Mouse (Mus musculus): ENCODE results near the gene Phtf2. TPM values are rescaled to one million over a fixed set of nuclear protein-coding genes. Genes with fewer than 3 reads are reported as not detected.

Gene Phtf2
- total RNA-seq, 1 experiment: 44.9 TPM

- DNase-seq (ENCODE audit: low read depth, low spot score): no peak
- H3K27ac ChIP-seq (ENCODE audit: insufficient read depth, low read depth, low read length, poor library complexity, severe bottlenecking): no peak overlapping the region
- TF ChIP-seq MAFK (IDR thresholded peaks at IDR 0.05; ENCODE audit: insufficient read depth, low read depth, low read length): no peak
- TF ChIP-seq CHD2 (IDR thresholded peaks at IDR 0.05; ENCODE audit: low read depth, low read length): no peak
- TF ChIP-seq ZC3H11A (IDR thresholded peaks at IDR 0.05; ENCODE audit: borderline replicate concordance, low read depth, low read length): no peak
- no peak for TF ChIP-seq ZNF384 (IDR thresholded peaks at IDR 0.05; ENCODE audit: low read depth, low read length)
- TF ChIP-seq HCFC1 (IDR thresholded peaks at IDR 0.05; ENCODE audit: borderline replicate concordance, insufficient read depth, low read length): no peak
- H3K36me3 ChIP-seq (ENCODE audit: control insufficient read depth, insufficient read depth, low read length, poor library complexity, severe bottlenecking): no peaks in the 10 kb centered on the region
- no peak overlapping the region for H3K9ac ChIP-seq (ENCODE audit: insufficient read depth, low read depth, low read length, poor library complexity, severe bottlenecking)
- no peaks in the 10 kb centered on the region for H3K9me3 ChIP-seq (ENCODE audit: control insufficient read depth, insufficient read depth, low read depth, low read length)
- H3K4me3 ChIP-seq (ENCODE audit: insufficient read depth in 1 of 2, low read depth in 1 of 2, low read length in 2 of 2, poor library complexity in 1 of 2, severe bottlenecking in 1 of 2): no peak overlapping the region
- peaks cover 2% of the 10 kb centered on the region in 2 experiments; a peak in 1 of 4 replicates for H3K4me1 ChIP-seq (ENCODE audit: control insufficient read depth in 2 of 2, insufficient read depth in 2 of 2, low read length in 2 of 2, poor library complexity in 1 of 2)
- in situ Hi-C loops (cut with MboI; ENCODE audit: low sequenced_read_pairs in 2 of 2, unreplicated experiment in 2 of 2): no loop called here
Measured at GRCm38 (mm10) chr5:20749535-20749934, 132.4 kb downstream of the Phtf2 start.

DNA sequence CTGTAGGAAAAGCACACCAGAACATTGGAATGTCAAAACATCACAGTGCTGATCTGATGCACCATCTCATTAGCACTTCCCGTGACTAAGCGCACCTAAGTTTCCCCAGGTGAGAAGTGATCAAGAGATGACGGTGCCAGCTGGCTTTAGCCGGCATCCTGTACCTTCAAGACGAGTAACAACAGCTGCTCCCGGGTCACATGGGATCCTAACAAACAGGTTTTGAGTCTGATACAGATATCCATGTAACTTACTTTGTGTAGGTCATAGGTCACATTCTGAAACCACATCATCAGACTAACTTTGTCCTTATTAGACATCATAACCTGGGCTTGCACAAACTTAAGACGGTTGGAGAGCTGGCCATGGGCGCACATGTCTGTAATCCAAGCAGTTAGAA is 133.1 kb downstream of the Phtf2 start:
- Histone ChIP-seq H3K4me3 (ENCODE audit: insufficient read depth in 1 of 2, low read depth in 1 of 2, low read length in 2 of 2, poor library complexity in 1 of 2, severe bottlenecking in 1 of 2) (no peak overlapping the region), H3K36me3 (ENCODE audit: control insufficient read depth, insufficient read depth, low read length, poor library complexity, severe bottlenecking) (no peaks in the 10 kb centered on the region), H3K4me1 (ENCODE audit: control insufficient read depth in 2 of 2, insufficient read depth in 2 of 2, low read length in 2 of 2, poor library complexity in 1 of 2) (peaks cover 2% of the 10 kb centered on the region in 2 experiments; a peak in 1 of 4 replicates), H3K9me3 (ENCODE audit: control insufficient read depth, insufficient read depth, low read depth, low read length) (no peaks in the 10 kb centered on the region), H3K27ac (ENCODE audit: insufficient read depth, low read depth, low read length, poor library complexity, severe bottlenecking) (no peak overlapping the region), H3K9ac (ENCODE audit: insufficient read depth, low read depth, low read length, poor library complexity, severe bottlenecking) (no peak overlapping the region)
- in situ Hi-C loops (cut with MboI; ENCODE audit: low sequenced_read_pairs in 2 of 2, unreplicated experiment in 2 of 2): no loop called here
- no peak for DNase-seq (ENCODE audit: low read depth, low spot score)
- TF ChIP-seq CHD2 (IDR thresholded peaks at IDR 0.05; ENCODE audit: low read depth, low read length) (no peak), MAFK (IDR thresholded peaks at IDR 0.05; ENCODE audit: insufficient read depth, low read depth, low read length) (no peak), HCFC1 (IDR thresholded peaks at IDR 0.05; ENCODE audit: borderline replicate concordance, insufficient read depth, low read length) (no peak), ZC3H11A (IDR thresholded peaks at IDR 0.05; ENCODE audit: borderline replicate concordance, low read depth, low read length) (no peak), ZNF384 (IDR thresholded peaks at IDR 0.05; ENCODE audit: low read depth, low read length) (no peak)

DNA sequence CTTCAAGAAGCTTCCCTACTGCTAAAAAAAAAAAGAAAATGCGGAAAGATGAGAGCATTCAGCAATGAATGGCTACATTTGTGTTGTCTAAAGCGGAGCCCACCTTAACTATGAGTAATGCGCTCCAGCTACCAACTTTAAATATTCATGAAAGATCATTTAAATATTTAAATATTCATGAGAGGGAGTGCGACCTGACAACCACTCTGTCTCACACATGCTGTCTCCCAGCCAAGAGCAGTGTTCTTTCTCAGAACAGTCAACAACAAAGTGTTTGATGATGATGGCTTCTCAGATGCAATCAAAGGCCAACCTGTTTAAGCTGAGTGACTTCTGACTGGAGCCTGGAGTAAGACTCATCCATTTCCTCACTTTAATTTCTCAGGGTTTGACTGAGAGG is 133.8 kb downstream of the Phtf2 start:
- H3K4me3 ChIP-seq (ENCODE audit: insufficient read depth in 1 of 2, low read depth in 1 of 2, low read length in 2 of 2, poor library complexity in 1 of 2, severe bottlenecking in 1 of 2): no peak overlapping the region
- TF ChIP-seq HCFC1 (IDR thresholded peaks at IDR 0.05; ENCODE audit: borderline replicate concordance, insufficient read depth, low read length): no peak
- TF ChIP-seq ZC3H11A (IDR thresholded peaks at IDR 0.05; ENCODE audit: borderline replicate concordance, low read depth, low read length): no peak
- TF ChIP-seq MAFK (IDR thresholded peaks at IDR 0.05; ENCODE audit: insufficient read depth, low read depth, low read length): no peak
- no peak for TF ChIP-seq CHD2 (IDR thresholded peaks at IDR 0.05; ENCODE audit: low read depth, low read length)
- TF ChIP-seq ZNF384 (IDR thresholded peaks at IDR 0.05; ENCODE audit: low read depth, low read length): no peak
- no peak overlapping the region for H3K27ac ChIP-seq (ENCODE audit: insufficient read depth, low read depth, low read length, poor library complexity, severe bottlenecking)
- no peaks in the 10 kb centered on the region for H3K9me3 ChIP-seq (ENCODE audit: control insufficient read depth, insufficient read depth, low read depth, low read length)
- no peak for DNase-seq (ENCODE audit: low read depth, low spot score)
- H3K4me1 ChIP-seq (ENCODE audit: control insufficient read depth in 2 of 2, insufficient read depth in 2 of 2, low read length in 2 of 2, poor library complexity in 1 of 2): peaks cover 2% of the 10 kb centered on the region in 2 experiments; a peak in 1 of 4 replicates
- no peak overlapping the region for H3K9ac ChIP-seq (ENCODE audit: insufficient read depth, low read depth, low read length, poor library complexity, severe bottlenecking)
- in situ Hi-C loops (cut with MboI; ENCODE audit: low sequenced_read_pairs in 2 of 2, unreplicated experiment in 2 of 2): no loop called here
- H3K36me3 ChIP-seq (ENCODE audit: control insufficient read depth, insufficient read depth, low read length, poor library complexity, severe bottlenecking): no peaks in the 10 kb centered on the region

DNA sequence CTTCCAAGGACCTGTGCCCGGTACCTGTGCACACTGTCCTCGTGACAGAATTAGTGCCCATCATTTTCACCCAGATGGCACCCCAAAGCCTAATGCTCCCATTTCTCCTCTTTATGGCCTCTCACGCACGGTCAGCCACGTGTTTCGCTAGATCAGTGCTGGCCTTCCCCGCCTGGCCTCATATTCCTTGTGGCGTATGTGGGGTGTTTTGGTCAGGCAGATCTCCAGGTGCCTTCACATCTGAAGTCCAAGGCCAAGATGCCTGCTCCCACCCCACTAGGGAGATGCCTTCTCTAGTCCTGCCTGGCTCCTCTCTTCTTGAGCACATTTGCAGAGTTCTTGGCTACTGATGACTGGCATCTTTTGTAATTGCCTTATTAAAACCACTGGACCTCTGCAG is 140.0 kb downstream of the Phtf2 start:
- H3K9ac ChIP-seq (ENCODE audit: insufficient read depth, low read depth, low read length, poor library complexity, severe bottlenecking): no peak overlapping the region
- no peaks in the 10 kb centered on the region for H3K36me3 ChIP-seq (ENCODE audit: control insufficient read depth, insufficient read depth, low read length, poor library complexity, severe bottlenecking)
- DNase-seq (ENCODE audit: low read depth, low spot score): no peak
- H3K27ac ChIP-seq (ENCODE audit: insufficient read depth, low read depth, low read length, poor library complexity, severe bottlenecking): no peak overlapping the region
- peaks cover 1 to 12% of the 10 kb centered on the region in 2 experiments; a peak in 2 of 4 replicates for H3K4me1 ChIP-seq (ENCODE audit: control insufficient read depth in 2 of 2, insufficient read depth in 2 of 2, low read length in 2 of 2, poor library complexity in 1 of 2)
- no peaks in the 10 kb centered on the region for H3K9me3 ChIP-seq (ENCODE audit: control insufficient read depth, insufficient read depth, low read depth, low read length)
- TF ChIP-seq ZNF384 (IDR thresholded peaks at IDR 0.05; ENCODE audit: low read depth, low read length) (no peak), CHD2 (IDR thresholded peaks at IDR 0.05; ENCODE audit: low read depth, low read length) (no peak), MAFK (IDR thresholded peaks at IDR 0.05; ENCODE audit: insufficient read depth, low read depth, low read length) (no peak), ZC3H11A (IDR thresholded peaks at IDR 0.05; ENCODE audit: borderline replicate concordance, low read depth, low read length) (no peak), HCFC1 (IDR thresholded peaks at IDR 0.05; ENCODE audit: borderline replicate concordance, insufficient read depth, low read length) (no peak)
- in situ Hi-C loops (cut with MboI; ENCODE audit: low sequenced_read_pairs in 2 of 2, unreplicated experiment in 2 of 2): no loop called here
- no peak overlapping the region for H3K4me3 ChIP-seq (ENCODE audit: insufficient read depth in 1 of 2, low read depth in 1 of 2, low read length in 2 of 2, poor library complexity in 1 of 2, severe bottlenecking in 1 of 2)

GRCm38 (mm10) chr5:20741193-20741592 is 140.7 kb downstream of the Phtf2 start:
- Histone ChIP-seq H3K4me3 (ENCODE audit: insufficient read depth in 1 of 2, low read depth in 1 of 2, low read length in 2 of 2, poor library complexity in 1 of 2, severe bottlenecking in 1 of 2) (no peak overlapping the region), H3K36me3 (ENCODE audit: control insufficient read depth, insufficient read depth, low read length, poor library complexity, severe bottlenecking) (no peaks in the 10 kb centered on the region), H3K4me1 (ENCODE audit: control insufficient read depth in 2 of 2, insufficient read depth in 2 of 2, low read length in 2 of 2, poor library complexity in 1 of 2) (peaks cover 1 to 12% of the 10 kb centered on the region in 2 experiments; a peak in 2 of 4 replicates), H3K27ac (ENCODE audit: insufficient read depth, low read depth, low read length, poor library complexity, severe bottlenecking) (peak overlapping the region; percentile 25; the same call in 1 of the 2 replicates), H3K9me3 (ENCODE audit: control insufficient read depth, insufficient read depth, low read depth, low read length) (no peaks in the 10 kb centered on the region), H3K9ac (ENCODE audit: insufficient read depth, low read depth, low read length, poor library complexity, severe bottlenecking) (no peak overlapping the region)
- in situ Hi-C loops (cut with MboI; ENCODE audit: low sequenced_read_pairs in 2 of 2, unreplicated experiment in 2 of 2): no loop called here
- TF ChIP-seq MAFK (IDR thresholded peaks at IDR 0.05; ENCODE audit: insufficient read depth, low read depth, low read length) (no peak), ZNF384 (IDR thresholded peaks at IDR 0.05; ENCODE audit: low read depth, low read length) (no peak), CHD2 (IDR thresholded peaks at IDR 0.05; ENCODE audit: low read depth, low read length) (no peak), ZC3H11A (IDR thresholded peaks at IDR 0.05; ENCODE audit: borderline replicate concordance, low read depth, low read length) (no peak), HCFC1 (IDR thresholded peaks at IDR 0.05; ENCODE audit: borderline replicate concordance, insufficient read depth, low read length) (no peak)
- peak; percentile 21 for DNase-seq (ENCODE audit: low read depth, low spot score)
